Mouse (Mus musculus) megakaryocyte-erythroid progenitor cell, adult 5 weeks (primary cell): ENCODE data around the gene Vps13c. TPM values are rescaled to one million over a fixed set of nuclear protein-coding genes. Genes with fewer than 3 reads are reported as not detected.

ENCODE experiments used
- polyA plus RNA-seq: library from polyadenylated mRNA; stranded (reverse); fragments of >175 nt; gene quantifications from 2 replicates; pipeline ENCODE4 v1.2.3, GENCODE M21; 2012

Gene Vps13c
- polyA plus RNA-seq: 3.3 and 4.2 TPM in 2 replicates

DNA sequence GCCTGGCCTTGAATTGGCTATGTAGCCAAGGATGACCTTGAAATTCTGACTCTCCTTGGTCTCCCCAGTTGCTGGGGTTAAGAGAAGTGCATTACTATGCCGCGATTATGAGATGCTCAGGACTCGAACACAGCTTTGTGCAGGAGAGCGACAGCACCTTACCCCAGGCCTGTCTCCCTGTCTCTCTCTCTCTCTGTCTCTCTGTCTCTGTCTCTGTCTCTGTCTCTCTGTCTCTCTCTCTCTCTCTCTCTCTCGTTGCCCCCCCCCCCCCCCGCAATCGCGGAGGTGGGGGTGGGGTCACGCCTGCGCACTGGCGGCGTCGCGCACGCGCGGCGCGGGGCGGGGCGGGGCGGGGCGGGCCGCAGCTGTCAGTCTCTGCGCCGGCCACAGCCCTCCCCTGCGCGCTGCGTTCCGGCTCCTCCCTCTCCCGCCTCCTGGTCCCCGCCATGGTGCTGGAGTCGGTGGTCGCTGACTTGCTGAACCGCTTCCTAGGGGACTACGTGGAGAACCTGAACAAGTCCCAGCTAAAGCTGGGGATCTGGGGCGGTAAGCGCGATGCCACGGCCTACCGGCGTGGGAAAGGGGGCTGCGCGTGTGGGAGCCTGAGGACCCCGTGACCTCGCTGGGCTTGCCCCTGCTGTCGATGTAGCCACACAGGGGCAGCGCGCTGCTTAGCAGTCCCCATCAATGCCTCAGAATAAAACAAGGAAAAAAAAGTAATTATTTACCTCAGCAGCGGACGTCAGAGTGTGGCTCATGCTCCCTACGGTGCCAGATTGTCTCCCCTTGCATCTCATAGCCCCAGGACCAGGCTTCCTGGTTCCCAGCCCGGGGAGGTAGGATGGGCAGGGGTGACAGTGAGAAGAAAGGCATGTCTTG, at the start of gene Vps13c:
Vps13c (plus strand) TSS at position 416 of the 879 bp plus-strand sequence.

DNA sequence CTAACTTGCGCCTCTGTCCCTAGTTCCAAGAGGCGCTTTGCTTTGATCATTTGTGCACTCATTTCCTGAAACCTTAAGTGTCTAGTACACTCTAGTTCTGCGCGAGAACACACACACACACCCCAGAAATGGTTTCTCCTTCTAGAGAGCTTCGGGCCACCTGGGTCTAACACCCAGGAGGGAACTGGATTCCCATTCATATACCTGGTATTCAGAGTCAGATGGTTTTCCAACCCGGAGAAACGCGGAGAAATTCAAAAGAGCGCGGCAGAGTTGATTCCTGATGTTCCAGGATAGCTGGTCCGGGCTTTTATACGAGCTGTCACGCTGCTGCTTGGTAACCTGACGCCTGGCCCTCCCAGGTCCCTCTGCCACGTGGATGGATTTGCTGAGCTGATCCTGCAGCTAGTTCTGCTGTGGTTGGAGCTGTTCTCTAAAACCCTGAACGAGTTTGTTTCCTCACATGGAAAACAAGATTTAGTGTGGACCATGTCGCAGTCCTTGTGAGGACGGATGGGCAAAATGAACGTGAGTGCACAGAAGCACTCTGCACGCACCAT, 8.1 kb upstream of the Vps13c start, which contains the start of gene C2cd4a:
C2cd4a (minus strand) TSS at position 285 of the 560 bp plus-strand sequence.

Other genes starting within 250 kb of the Vps13c start
- 0.19 and 0.21 TPM in 2 replicates for gene C2cd4b, start 81.0 kb upstream of the Vps13c start, polyA plus RNA-seq
- 0.62 and 0.74 TPM in 2 replicates for gene C2cd4a, start 8.1 kb upstream of the Vps13c start, polyA plus RNA-seq